Mouse (Mus musculus) C2C12 (cell line): ENCODE measurements around the gene Slco1a5.

Experiments
- CEBPB ChIP-seq: IDR thresholded peaks from one replicate; pipeline ENCODE4 v1.6.1; 2011; ENCODE audit warnings: low read depth, mild to moderate bottlenecking, control low read depth, moderate library complexity
- CTCF ChIP-seq: IDR thresholded peaks from one replicate; pipeline ENCODE4 v1.5.1; 2011; ENCODE audit not compliant: control insufficient read depth, insufficient read depth, insufficient read length
- FOSL1 ChIP-seq: IDR thresholded peaks from one replicate; pipeline ENCODE4 v1.8.0; 2011; ENCODE audit warnings: mild to moderate bottlenecking, low read length; ENCODE audit not compliant: poor library complexity, insufficient read depth, severe bottlenecking
- MAX ChIP-seq: IDR thresholded peaks from one replicate; pipeline ENCODE4 v1.6.1; 2011; ENCODE audit warnings: mild to moderate bottlenecking, control low read depth
- MYOD1 ChIP-seq: IDR thresholded peaks from one replicate; pipeline ENCODE4 v1.6.1; 2011; ENCODE audit warnings: low read depth; ENCODE audit not compliant: control insufficient read depth, insufficient read length
- USF1 ChIP-seq: IDR thresholded peaks from one replicate; pipeline ENCODE4 v1.6.1; 2011; ENCODE audit warnings: low read depth, mild to moderate bottlenecking, control low read depth, moderate library complexity

- TF ChIP-seq FOSL1, result no peak
- no peak for TF ChIP-seq USF1
- TF ChIP-seq CEBPB, result no peak
- no peak for TF ChIP-seq CTCF
- no peak for TF ChIP-seq MYOD1
- no peak for TF ChIP-seq MAX
Observed at GRCm38 (mm10) chr6:142314285-142314684, 8.5 kb downstream of the Slco1a5 start.
